Mouse (Mus musculus) right cerebral cortex, adult 18-20 months (tissue): ENCODE data around the gene Cyp2t4.

Source experiments
- DNase-seq: peaks from one replicate; pipeline ENCODE4 v3.0.0; 2022; ENCODE audit warnings: mixed read lengths

The Cyp2t4 gene

GRCm38 (mm10) chr7:27153205-27153764 lies at the start of gene Cyp2t4:
Cyp2t4 (plus strand) TSS chr7:27153714.
- no peak for DNase-seq

DNA sequence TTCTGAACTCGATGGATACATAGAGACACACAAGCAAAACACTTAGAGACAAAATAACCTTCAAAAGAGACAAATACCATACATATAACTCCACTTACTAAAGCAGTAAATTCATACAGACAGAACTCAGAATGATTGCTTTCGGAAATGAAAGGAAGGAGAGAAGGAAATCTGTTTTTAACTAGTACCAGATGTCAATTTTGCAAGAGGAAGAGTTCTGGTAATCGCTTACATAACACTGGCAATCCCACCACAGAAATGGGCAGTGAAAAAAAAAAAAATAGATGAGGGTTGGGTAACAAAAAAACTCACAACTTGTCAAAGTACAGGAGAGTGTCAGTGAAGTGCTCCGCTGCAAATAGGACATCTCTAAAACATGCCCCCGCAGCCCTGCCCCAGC lies 48.6 kb upstream of the Cyp2t4 start:
- DNase-seq: no peak

GRCm38 (mm10) chr7:27110327-27110726 lies 43.2 kb upstream of the Cyp2t4 start:
- DNase-seq: no peak

- no peak for DNase-seq
These were observed 42.5 kb upstream of the Cyp2t4 start for GRCm38 (mm10) chr7:27111038-27111437.

DNA sequence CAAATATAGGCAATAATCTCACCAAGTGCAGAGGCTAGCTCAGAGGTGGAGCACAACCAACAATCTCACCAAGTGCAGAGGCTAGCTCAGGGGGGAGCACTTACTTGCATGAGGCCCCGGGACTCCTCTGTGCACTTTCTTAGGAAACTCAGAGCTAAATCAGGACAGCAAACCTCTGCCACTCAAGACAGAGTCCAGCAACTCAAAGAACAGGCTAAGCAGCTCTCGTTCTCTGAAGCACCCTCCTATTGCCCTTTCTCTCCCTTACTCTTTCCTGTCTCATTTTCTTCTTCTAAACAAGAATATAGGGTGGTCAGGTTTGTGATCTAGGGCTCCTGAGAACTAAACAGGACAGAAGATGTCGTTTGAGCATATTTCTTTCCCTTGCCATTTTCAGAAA lies 41.5 kb upstream of the Cyp2t4 start:
- no peak for DNase-seq

- DNase-seq: no peak
These were observed 35.4 kb upstream of the Cyp2t4 start for GRCm38 (mm10) chr7:27118033-27118511.

DNA sequence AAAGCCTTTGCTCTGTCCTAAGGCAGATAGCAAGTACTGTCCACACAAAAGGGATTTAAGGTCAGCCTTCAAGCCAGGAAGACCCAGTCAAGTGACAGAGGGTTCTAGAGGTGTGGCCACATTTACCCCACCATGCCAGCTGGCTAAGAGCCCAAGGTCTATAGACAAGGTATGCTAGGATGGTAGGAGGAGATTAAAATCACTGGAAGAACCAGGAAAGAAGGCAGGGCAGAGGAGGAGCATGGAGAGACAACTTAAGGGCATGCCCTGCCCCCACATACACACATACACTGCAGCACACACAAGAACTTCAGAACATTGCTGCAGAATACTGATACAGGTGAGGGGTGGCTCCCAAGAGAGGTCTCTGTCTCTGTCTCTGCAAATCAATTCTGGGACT lies 33.8 kb upstream of the Cyp2t4 start, which contains the start of gene Cyp2f2:
Gene Cyp2f2, plus strand, starts transcription at position 234 of the 400 bp plus-strand sequence.
- no peak for DNase-seq

DNA sequence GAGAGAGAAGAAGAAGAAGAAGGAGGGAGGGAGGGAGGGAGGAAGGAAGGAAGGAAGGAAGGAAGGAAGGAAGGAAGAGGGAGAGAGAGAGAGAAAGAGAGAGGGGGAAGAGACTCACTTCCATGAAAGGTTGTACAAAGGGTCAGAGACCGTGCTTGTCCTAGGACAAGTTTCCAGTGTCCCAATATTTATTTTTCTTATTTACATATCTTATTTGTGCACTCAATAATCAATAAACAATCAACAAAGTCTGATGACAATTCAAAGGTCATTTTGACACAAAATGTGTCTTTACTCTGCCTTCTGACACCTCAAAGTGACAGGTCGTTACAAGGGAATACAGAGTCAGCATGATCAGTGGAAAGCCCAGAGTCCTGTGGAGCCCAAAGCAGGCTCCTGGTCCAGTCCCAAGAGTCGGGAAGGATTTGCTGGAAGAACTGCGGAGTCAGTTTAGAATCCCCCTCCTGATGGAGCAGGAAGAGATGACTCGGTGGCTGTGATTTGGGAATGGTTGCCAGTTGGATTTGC lies 29.1 kb upstream of the Cyp2t4 start:
- DNase-seq: no peak

GRCm38 (mm10) chr7:27124969-27125368 lies 28.5 kb upstream of the Cyp2t4 start:
- DNase-seq: no peak

DNA sequence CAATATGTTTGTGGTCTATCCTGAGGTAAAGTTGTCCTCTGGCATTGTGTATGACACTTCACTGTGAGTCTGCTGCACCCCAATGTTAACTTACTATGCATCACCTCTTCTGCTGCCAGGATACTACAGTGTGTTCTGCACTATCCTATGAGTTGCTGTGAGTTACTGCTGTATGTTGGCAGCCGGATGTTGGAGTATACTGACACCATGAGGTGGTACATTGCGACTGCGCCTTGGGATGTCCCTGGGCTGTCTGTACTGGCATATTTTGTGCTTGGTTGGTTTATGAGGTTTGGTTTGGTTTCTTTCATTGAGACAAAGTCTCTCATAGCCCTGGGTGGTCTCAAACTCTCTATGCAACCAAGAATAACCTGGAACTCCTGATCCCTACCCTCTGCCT lies 25.4 kb upstream of the Cyp2t4 start:
- DNase-seq: peak; percentile 39

- DNase-seq: no peak
These were observed 24.6 kb upstream of the Cyp2t4 start for GRCm38 (mm10) chr7:27128946-27129345.

DNA sequence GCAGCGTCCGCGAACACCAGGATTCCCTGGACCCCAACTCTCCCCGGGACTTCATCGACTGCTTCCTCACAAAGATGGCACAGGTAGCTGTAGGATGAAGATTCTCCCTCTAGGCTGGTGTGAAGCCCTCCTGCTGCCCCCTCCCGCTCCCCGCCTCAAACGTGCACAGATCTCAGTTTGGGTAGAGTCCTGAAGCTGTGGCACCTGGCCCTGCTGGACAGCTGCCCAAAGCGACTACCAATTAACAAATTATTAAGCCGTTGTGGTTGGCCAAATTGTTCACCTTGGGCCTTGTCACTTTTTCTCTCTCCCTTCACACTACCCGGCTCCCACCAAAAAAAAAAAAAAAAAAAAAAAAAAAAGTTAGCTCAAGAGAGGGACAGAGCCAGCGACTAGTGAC lies 23.7 kb upstream of the Cyp2t4 start:
- no peak for DNase-seq

- DNase-seq: no peak
These were observed 22.8 kb upstream of the Cyp2t4 start for GRCm38 (mm10) chr7:27130521-27131370.

GRCm38 (mm10) chr7:27131387-27131786 lies 22.1 kb upstream of the Cyp2t4 start:
- DNase-seq: no peak

DNA sequence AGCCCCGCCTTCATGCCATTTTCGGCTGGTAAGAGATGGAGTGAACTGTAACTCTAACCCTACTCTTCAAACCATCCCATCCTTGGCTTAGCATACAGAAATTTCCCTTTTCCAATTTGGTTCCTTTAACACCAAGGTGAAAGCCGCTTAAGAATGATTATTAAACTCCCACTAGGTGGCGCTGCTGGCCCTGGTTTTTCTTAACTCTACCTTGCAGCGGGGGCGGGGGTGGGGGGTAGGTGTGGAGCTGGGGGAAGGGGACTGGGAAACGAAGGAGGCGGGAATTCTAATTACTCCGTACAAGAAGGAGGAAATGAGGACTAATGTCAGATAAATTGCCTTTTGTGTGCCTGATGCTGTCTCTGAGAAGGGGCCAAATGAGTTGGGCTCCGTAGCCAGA lies 20.9 kb upstream of the Cyp2t4 start:
- DNase-seq: peak; percentile 38

- DNase-seq: no peak
These were observed 20.4 kb upstream of the Cyp2t4 start for GRCm38 (mm10) chr7:27133156-27133555.

DNA sequence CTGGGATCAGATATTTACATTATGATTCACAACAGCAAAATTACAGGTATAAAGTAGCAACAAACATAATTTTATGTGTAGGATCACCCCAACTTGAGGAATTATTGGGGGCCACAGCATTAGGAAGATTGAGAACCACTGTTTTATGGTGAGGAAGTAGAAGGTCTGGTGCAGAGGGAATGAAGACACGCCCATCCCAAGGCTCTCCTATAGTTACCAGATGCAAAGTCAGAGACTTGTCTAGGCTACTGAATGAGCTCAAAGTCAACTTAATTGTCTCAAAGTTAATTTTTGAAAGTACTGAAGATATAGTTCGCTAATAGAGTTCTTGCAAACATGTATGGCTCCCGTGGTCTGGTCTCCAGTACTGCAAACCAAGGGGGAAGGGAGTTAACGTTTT lies 19.8 kb upstream of the Cyp2t4 start:
- no peak for DNase-seq

DNA sequence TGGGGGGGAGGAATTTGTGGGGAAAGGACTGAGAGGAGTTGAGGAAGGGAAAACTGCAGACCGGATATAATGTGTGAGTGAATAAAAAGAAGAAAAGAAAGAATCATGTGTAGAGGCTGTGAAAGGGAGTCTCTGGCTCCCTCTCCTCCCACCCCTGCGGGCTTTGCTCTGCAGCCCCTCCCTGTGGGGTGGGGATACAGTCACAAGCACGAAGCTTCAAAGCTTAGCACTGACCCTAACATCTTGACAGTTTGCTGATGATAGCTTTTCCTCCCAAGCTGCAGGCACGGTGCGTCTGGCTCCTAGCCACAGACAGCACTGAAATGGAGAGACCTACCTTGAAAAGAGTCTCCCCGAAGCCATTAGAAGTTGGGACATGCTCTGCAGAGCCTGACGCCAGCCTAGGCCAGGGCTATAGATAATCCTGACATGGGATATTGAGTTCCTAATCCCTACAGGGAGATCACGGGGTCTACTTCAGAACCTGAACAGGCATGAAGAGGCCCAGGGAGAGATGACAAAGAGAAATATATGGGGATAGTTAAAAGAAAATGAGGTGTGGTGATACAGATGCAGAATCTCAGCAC lies 17.0 kb upstream of the Cyp2t4 start:
- no peak for DNase-seq

DNA sequence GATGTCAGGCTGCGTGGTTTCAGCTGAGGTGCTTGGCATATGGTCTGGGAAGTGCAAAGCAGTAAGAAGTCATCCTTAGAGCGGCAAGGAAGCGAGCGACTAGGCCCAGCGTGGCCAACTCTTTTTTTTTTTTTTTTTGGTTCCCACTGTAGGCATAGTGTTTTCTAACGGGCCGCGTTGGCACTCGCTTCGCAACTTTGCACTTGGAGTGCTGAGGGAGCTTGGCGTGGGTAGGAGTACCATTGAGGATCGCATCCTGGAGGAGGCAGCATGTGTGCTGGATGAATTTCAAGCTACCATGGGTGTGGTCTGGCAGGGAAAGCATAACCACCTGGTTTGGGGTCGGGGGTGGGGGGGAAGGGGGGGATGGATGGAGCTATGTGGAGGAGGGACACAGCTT lies 2.5 kb downstream of the Cyp2t4 start:
- peak; percentile 80 for DNase-seq

- no peak for DNase-seq
These were observed 4.7 kb downstream of the Cyp2t4 start for GRCm38 (mm10) chr7:27158171-27158570.

GRCm38 (mm10) chr7:27159256-27159655 lies 5.7 kb downstream of the Cyp2t4 start:
- no peak for DNase-seq

- peak; percentile 88 for DNase-seq
These were observed 6.4 kb downstream of the Cyp2t4 start for GRCm38 (mm10) chr7:27159882-27160281.

GRCm38 (mm10) chr7:27160921-27161320 lies 7.4 kb downstream of the Cyp2t4 start:
- no peak for DNase-seq

GRCm38 (mm10) chr7:27161744-27162143 lies 8.2 kb downstream of the Cyp2t4 start:
- DNase-seq: no peak
